Mouse (Mus musculus): ENCODE measurements at regions not wholly inside any gene's neighbourhood (a gene's known extent, or its start where the extent isn't known, plus 50 kb on each side); places are given as distances from the start of the nearest gene placed in this dataset.
"Not testable (repeated sequence)": the region's sequence is repeated elsewhere in the genome, so short reads cannot be mapped to it uniquely, and the experiment has no call there.

- TF ChIP-seq CTCF (IDR thresholded peaks at IDR 0.05; ENCODE audit: low read depth, low read length); EP300 (IDR thresholded peaks at IDR 0.05; ENCODE audit: insufficient read depth, low read depth, low read length); POLR2A (IDR thresholded peaks at IDR 0.05; ENCODE audit: insufficient read depth, low read length): not testable (repeated sequence)
These were observed 51.3 kb upstream of the Cdk6 start for GRCm38 (mm10) chr5:3289991-3290417.
